Mouse (Mus musculus) cerebellum, postnatal 4 days (tissue): ENCODE results near the gene Tex101.
"Not testable (repeated sequence)": the region's sequence is repeated elsewhere in the genome, so short reads cannot be mapped to it uniquely, and the experiment has no call there.

ENCODE experiments used
- DNase-seq, 2 experiments: peaks; one replicate each; pipeline ENCODE4 v3.0.0; 2022; ENCODE audit warnings: low spot score in 2 of 2, mixed read lengths in 1 of 2

Gene Tex101

GRCm38 (mm10) chr7:24676575-24676974 is at the start of gene Tex101:
Gene Tex101, minus strand, starts transcription at chr7:24676675.
- DNase-seq = no peak

GRCm38 (mm10) chr7:24715039-24715438 is 38.6 kb upstream of the Tex101 start:
- no peak for DNase-seq

- no peak for DNase-seq
Observed at GRCm38 (mm10) chr7:24708832-24709292, 32.4 kb upstream of the Tex101 start, which contains the start of gene BC049730. Gene BC049730, plus strand, starts transcription at chr7:24709242.

- DNase-seq = not testable (repeated sequence)
Observed at GRCm38 (mm10) chr7:24702841-24703240, 26.4 kb upstream of the Tex101 start.

GRCm38 (mm10) chr7:24697891-24698290 is 21.4 kb upstream of the Tex101 start:
- not testable (repeated sequence) for DNase-seq

GRCm38 (mm10) chr7:24692693-24693092 is 16.2 kb upstream of the Tex101 start:
- DNase-seq = not testable (repeated sequence)

GRCm38 (mm10) chr7:24687519-24687918 is 11.0 kb upstream of the Tex101 start:
- DNase-seq = not testable (repeated sequence)

GRCm38 (mm10) chr7:24684121-24684520 is 7.6 kb upstream of the Tex101 start:
- DNase-seq = not testable (repeated sequence)

GRCm38 (mm10) chr7:24671944-24672439 is 4.5 kb downstream of the Tex101 start:
- DNase-seq = no peak

- DNase-seq = no peak
Observed at GRCm38 (mm10) chr7:24664959-24665358, 11.5 kb downstream of the Tex101 start.

- DNase-seq = no peak
Observed at GRCm38 (mm10) chr7:24664301-24664700, 12.2 kb downstream of the Tex101 start.

GRCm38 (mm10) chr7:24662575-24662974 is 13.9 kb downstream of the Tex101 start:
- DNase-seq = peak; percentile 39 to 66

GRCm38 (mm10) chr7:24661118-24661904 is 15.2 kb downstream of the Tex101 start:
- DNase-seq = no peak

- no peak for DNase-seq
Observed at GRCm38 (mm10) chr7:24659737-24660357, 16.6 kb downstream of the Tex101 start.

- peak in 1 of 2 experiments; percentile 54 for DNase-seq
Observed at GRCm38 (mm10) chr7:24653681-24654080, 22.8 kb downstream of the Tex101 start.

- DNase-seq = no peak
Observed at GRCm38 (mm10) chr7:24646486-24646885, 30.0 kb downstream of the Tex101 start.

GRCm38 (mm10) chr7:24644996-24645395 is 31.5 kb downstream of the Tex101 start:
- DNase-seq = no peak

- DNase-seq = no peak
Observed at GRCm38 (mm10) chr7:24644492-24644891, 32.0 kb downstream of the Tex101 start.

GRCm38 (mm10) chr7:24642491-24642890 is 34.0 kb downstream of the Tex101 start:
- peak in 1 of 2 experiments; percentile 56 for DNase-seq

GRCm38 (mm10) chr7:24640450-24640849 is 36.0 kb downstream of the Tex101 start:
- no peak for DNase-seq

GRCm38 (mm10) chr7:24638026-24638856 is 38.2 kb downstream of the Tex101 start:
- DNase-seq = no peak

GRCm38 (mm10) chr7:24637046-24637445 is 39.4 kb downstream of the Tex101 start:
- DNase-seq = no peak
